Mouse (Mus musculus): ENCODE measurements around the gene Marco. TPM values are rescaled to one million over a fixed set of nuclear protein-coding genes. Genes with fewer than 3 reads are reported as not detected.

Marco gene
- polyA plus RNA-seq, 1 experiment from 2014 or later: 0.09 TPM

Other genes with a start within 250 kb of the Marco start
- 18.5 and 19.9 TPM in 2 replicates for gene Steap3, start 232.3 kb downstream of the Marco start, polyA plus RNA-seq (2015; fragmentation: Nextera tagmentation; extraction: Ambion mirVana)
- gene C1ql2, start 164.4 kb downstream of the Marco start, polyA plus RNA-seq (2015; fragmentation: Nextera tagmentation; extraction: Ambion mirVana): not detected in 2 replicates
- gene En1, start 97.4 kb upstream of the Marco start, polyA plus RNA-seq (2015; fragmentation: Nextera tagmentation; extraction: Ambion mirVana): 0.07 TPM in 1 of 2 replicates, not detected in the other